Mouse (Mus musculus) left cerebral cortex, postnatal 14 days (tissue): Measurements from ENCODE around the gene Cnpy2. TPM values are rescaled to one million over a fixed set of nuclear protein-coding genes. Genes with fewer than 3 reads are reported as not detected.
A peak's percentile ranks its signal among the peaks of the same experiment; 100 is the strongest.
"Not testable (repeated sequence)": the region's sequence is repeated elsewhere in the genome, so short reads cannot be mapped to it uniquely, and the experiment has no call there.

Source experiments
- DNase-seq, 2 experiments: peaks; one replicate each; pipeline ENCODE4 v3.0.0; 2021 to 2022; ENCODE audit warnings: low spot score in 2 of 2, mixed read lengths in 1 of 2
- intact Hi-C: fragments of 180-260 bp; cut with DNase I; formaldehyde crosslinking; loops from one replicate; pipeline ENCODE4 v1.15.1; 2025
- total RNA-seq, 2 experiments: library from RNA; stranded (reverse); gene quantifications; 2 replicates each; pipeline ENCODE4 v1.2.3; 2021

Gene Cnpy2
- total RNA-seq, 2 experiments from 2014 or later = 65.9 to 68.9 TPM

GRCm38 (mm10) chr10:128303126-128304021 lies 18.9 kb upstream of the Cnpy2 start, which contains the start of gene Pan2:
Gene Pan2, plus strand, starts transcription at chr10:128303335.
- intact Hi-C loops = no loop called here
- peak; percentile 100 for DNase-seq

- DNase-seq = no peak
- intact Hi-C loops = no loop called here
These were observed 12.6 kb upstream of the Cnpy2 start for GRCm38 (mm10) chr10:128309654-128310053.

- DNase-seq = peak in 1 of 2 experiments; percentile 25
- intact Hi-C loops = no loop called here
These were observed 12.1 kb upstream of the Cnpy2 start for GRCm38 (mm10) chr10:128310177-128310576.

GRCm38 (mm10) chr10:128310902-128311301 lies 11.4 kb upstream of the Cnpy2 start:
- intact Hi-C loops = no loop called here
- DNase-seq = no peak

- intact Hi-C loops = no loop called here
- DNase-seq = no peak
These were observed 6.7 kb upstream of the Cnpy2 start for GRCm38 (mm10) chr10:128315578-128315977.

- DNase-seq = no peak
- intact Hi-C loops = no loop called here
These were observed 618 bp upstream of the Cnpy2 start for GRCm38 (mm10) chr10:128321641-128322040.

GRCm38 (mm10) chr10:128323516-128323915 lies 1.3 kb downstream of the Cnpy2 start:
- DNase-seq = no peak
- intact Hi-C loops = no loop called here

GRCm38 (mm10) chr10:128326825-128327224 lies 4.6 kb downstream of the Cnpy2 start:
- no peak for DNase-seq

GRCm38 (mm10) chr10:128327610-128328009 lies 5.4 kb downstream of the Cnpy2 start:
- intact Hi-C loops = no loop called here
- no peak for DNase-seq

More at GRCm38 (mm10) chr10:128326825-128327224, 4.6 kb downstream of the Cnpy2 start:
- intact Hi-C loops = no loop called here

- intact Hi-C loops = loop anchor here (10.0 kb wide), 1 partner anchor 122 kb away; the partner anchor contains the start of gene Smarcc2
- DNase-seq = not testable (repeated sequence)
These were observed 10.3 kb downstream of the Cnpy2 start for GRCm38 (mm10) chr10:128332358-128333249.

GRCm38 (mm10) chr10:128335582-128335981 lies 13.3 kb downstream of the Cnpy2 start:
- peak; percentile 47 to 73 for DNase-seq
- intact Hi-C loops = loop anchor here (10.0 kb wide), 1 partner anchor 119 kb away; the partner anchor contains the start of gene Smarcc2

GRCm38 (mm10) chr10:128336195-128336594 lies 13.9 kb downstream of the Cnpy2 start:
- intact Hi-C loops = loop anchor here (10.0 kb wide), 1 partner anchor 119 kb away; the partner anchor contains the start of gene Smarcc2
- no peak for DNase-seq

- intact Hi-C loops = loop anchor here (10.0 kb wide), 1 partner anchor 118 kb away; the partner anchor contains the start of gene Smarcc2
- no peak for DNase-seq
These were observed 14.3 kb downstream of the Cnpy2 start for GRCm38 (mm10) chr10:128336597-128336996.

- peak; percentile 96 to 98 for DNase-seq
- intact Hi-C loops = loop anchor here (10.0 kb wide), 1 partner anchor 117 kb away; the partner anchor contains the start of gene Smarcc2
These were observed 15.3 kb downstream of the Cnpy2 start, which contains the start of gene Cs for GRCm38 (mm10) chr10:128337306-128338181. Gene Cs, plus strand, starts transcription at chr10:128337734.

GRCm38 (mm10) chr10:128338415-128338814 lies 16.2 kb downstream of the Cnpy2 start:
- no peak for DNase-seq
- intact Hi-C loops = loop anchor here (10.0 kb wide), 1 partner anchor 116 kb away; the partner anchor contains the start of gene Smarcc2

GRCm38 (mm10) chr10:128338948-128339347 lies 16.7 kb downstream of the Cnpy2 start:
- no peak for DNase-seq
- intact Hi-C loops = loop anchor here (10.0 kb wide), 1 partner anchor 116 kb away; the partner anchor contains the start of gene Smarcc2

GRCm38 (mm10) chr10:128340257-128340656 lies 18.0 kb downstream of the Cnpy2 start:
- intact Hi-C loops = no loop called here
- no peak for DNase-seq

GRCm38 (mm10) chr10:128343436-128343835 lies 21.2 kb downstream of the Cnpy2 start:
- no peak for DNase-seq

More at GRCm38 (mm10) chr10:128343436-128343835, 21.2 kb downstream of the Cnpy2 start:
- intact Hi-C loops = no loop called here
